Mouse (Mus musculus): Measurements from ENCODE around the gene Col4a1. TPM values are rescaled to one million over a fixed set of nuclear protein-coding genes. Genes with fewer than 3 reads are reported as not detected.

Col4a1 gene
- total RNA-seq, 2 experiments from 2014 or later = 741 to 775 TPM

- DNase-seq = no peak
Observed at GRCm38 (mm10) chr8:11331561-11331960, 18.9 kb upstream of the Col4a1 start.

- no peak for DNase-seq
Observed at GRCm38 (mm10) chr8:11327722-11328417, 15.2 kb upstream of the Col4a1 start.

DNA sequence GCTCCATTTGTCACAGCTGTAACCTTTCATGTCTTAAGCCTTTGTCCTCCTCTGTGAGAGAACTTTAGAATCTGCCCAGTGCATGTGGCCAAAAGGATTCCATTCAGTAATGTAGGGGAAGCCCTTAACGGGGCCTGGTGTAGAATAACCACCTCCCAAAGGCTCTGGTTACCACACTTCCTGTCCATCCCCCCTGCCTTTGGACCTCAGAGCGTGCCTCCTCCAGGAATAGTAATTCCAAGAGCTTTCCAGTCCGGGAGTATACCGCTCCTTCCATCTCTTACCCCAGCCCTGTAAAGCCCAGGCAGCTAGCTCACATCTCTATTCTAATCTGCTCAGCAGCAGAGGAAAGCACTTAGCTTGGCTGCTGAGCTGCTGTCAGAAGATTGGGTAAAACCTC lies 14.7 kb upstream of the Col4a1 start:
- no peak for DNase-seq

- no peak for DNase-seq
Observed at GRCm38 (mm10) chr8:11324801-11325395, 12.3 kb upstream of the Col4a1 start.

DNA sequence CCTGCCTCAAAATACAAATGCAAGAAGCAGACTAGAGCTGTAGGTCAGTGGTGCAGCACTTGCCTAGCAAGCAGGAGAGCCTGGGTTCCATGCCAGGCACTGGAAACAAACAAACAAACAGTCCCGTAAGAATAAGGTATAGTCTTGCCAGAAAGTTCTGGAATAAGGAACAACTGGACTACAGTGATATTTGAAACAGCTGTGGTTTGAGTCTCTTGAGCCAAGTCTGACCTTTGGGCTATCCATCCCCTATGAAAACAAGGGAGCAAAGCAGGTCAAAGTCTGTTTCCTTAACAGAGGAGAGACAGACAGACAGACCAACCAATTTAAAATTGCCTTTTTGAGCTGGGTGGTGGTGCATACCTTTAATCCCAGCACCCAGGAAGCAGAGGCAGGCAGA lies 11.1 kb upstream of the Col4a1 start:
- no peak for DNase-seq

DNA sequence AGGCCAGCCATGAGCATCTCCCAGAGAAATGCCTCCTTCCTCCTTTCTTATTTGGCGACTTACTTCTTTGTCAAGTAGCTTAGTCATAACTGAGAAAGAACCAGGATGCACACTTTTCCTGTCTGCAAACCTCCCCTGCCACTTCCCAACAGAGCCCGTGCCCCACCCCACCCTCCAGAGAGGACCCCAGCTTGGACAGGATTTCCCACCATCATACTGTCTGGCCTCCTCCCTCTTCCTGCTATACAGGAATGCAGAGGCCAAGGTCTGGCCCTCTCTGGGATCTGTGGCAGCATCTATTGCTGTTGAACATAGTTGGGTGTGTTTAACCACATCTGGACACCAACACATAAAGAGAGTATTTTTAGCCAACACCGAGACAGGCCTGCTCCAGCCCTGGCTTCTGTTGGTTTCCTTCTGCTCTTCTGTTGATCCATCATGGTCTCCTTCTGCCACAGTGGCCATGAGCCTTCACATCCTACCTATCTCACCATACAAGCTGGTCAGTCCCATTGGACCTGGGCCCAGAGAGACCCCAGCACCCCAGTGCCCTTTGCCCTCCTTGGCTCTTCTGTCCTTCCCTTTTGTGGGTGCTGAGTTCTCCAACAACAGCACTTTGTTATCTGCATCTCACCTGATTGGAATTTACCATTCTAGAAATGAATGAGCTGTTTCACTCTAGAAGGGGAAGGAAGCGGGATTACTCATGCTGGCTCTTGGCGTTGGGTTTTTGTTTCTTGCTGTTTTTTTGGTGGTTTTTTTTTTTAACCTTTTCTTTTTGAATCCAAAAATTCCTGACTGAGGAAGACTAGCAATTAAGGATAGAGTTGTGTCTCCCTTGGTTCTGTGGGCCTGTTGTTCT lies 10.3 kb upstream of the Col4a1 start:
- DNase-seq = no peak

DNA sequence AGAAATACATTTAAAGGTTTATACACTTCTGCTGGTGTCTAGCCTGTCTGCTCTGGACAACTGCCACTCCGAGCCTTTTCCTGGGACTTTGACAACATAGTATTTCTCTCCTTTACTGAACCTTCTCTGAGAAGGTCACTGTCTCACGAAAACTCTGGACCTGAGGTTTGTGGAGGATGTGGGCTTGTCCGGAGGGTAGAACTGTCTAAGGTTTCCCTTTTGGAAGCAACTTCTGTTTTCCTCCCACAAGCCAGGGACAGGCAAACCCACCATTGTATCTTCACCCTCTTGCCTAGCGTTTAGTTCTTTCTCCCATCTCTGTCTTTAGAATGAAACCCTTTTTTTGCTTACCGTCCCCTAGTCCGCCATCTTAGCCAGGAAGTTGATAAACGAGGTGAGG lies 9.2 kb upstream of the Col4a1 start:
- DNase-seq = no peak

DNA sequence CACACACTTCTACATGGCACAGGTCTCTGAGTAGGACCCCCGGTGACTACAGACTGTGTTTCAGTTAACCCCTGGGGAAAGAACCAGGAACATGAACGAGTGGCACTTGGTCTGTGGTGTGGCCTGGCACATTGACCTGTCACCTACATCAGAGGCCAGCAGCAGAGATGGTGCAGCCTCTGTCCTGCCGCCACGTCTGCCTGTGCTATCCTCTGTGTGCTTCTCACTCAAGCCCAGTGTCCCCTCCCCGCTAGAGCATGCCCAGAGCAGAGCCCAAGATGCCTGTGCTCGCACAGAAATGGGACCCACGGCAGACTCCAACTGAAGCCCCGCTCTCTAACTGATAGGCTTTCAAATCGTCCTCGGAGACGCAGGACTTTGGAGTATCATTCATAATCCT lies 6.8 kb upstream of the Col4a1 start:
- no peak for DNase-seq

- DNase-seq = no peak
Observed at GRCm38 (mm10) chr8:11316118-11316517, 3.5 kb upstream of the Col4a1 start.

DNA sequence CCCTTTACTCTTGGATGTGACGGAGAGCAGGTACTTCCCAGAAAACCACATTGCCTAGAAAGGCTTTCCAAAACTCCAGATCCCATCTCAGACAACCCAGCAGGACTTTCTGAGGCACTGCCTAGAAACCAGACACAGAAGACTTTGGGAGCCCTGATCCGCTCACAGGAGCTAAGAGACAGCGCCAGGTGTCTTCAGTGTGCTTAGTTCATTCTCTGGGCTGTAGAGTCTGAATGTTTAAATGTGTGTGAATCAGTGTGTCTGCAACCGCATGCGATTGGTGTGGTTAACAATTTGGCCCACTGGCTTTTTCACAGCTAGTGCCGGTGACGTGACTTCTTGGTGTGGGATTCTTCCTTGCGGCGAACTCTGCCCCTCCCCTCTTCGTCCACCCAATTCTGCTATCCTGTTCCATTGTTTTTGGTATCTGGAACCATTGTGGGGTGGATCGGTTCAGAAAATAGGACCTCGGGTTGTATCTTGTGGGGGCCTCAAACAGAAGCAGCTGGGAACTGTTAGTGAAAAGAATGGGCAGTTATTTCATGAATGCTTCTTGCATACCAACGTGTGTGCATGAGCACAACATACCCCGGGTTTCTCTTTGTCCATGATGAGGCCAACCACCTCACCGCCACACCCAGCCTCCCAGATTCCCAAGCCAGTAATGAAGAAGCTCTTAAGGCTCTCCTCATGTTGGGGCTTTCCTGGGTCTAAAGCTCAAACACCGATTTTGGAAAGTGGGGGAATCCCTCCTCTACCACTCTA lies 2.7 kb upstream of the Col4a1 start:
- DNase-seq = no peak

GRCm38 (mm10) chr8:11314613-11315012 lies 2.0 kb upstream of the Col4a1 start:
- no peak for DNase-seq

DNA sequence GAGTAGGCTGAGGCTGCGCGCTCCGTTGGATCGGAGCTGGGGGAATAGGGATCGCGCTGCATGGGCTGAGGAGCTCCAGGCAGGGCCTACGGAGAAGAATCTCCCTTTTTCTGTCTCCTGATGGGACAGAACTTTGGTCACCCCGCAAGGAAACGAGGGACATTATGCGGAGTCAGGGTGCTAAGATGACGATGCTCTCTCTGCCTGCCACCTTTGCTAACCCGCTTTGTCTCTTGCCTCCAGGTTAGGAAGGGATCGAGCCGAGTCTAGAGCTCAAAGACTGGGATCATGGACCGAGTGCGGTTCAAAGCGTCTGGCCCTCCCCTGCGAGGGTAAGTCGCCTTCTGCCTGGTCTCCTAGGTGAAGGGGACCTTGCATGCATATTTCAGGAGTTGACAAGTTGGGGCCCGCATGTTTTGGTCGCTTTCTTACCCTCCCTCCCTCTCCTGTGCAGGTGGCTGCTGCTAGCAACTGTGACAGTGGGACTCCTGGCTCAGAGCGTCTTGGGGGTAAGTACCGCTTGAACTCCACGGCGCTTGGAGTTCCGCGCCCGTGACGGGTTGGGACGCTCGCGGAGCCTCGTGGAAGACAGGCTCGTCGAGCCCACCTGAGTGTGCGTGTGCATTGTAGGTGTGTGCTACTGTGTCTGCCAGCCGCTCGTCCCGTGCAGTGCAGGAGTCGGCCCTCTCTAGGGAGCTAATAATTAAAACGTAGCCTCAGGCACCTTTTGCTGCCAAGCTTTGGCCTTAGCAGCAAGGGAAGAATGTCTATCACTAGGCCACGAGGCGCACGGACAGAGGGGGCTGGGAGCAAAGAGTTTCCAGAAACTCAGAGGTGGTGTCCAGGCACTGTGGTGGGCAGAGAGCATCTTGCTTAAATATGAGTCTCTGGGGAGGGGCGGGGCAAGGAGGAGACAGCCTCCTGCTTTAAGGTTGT lies 818 bp upstream of the Col4a1 start:
- peak; percentile 29 for DNase-seq

DNA sequence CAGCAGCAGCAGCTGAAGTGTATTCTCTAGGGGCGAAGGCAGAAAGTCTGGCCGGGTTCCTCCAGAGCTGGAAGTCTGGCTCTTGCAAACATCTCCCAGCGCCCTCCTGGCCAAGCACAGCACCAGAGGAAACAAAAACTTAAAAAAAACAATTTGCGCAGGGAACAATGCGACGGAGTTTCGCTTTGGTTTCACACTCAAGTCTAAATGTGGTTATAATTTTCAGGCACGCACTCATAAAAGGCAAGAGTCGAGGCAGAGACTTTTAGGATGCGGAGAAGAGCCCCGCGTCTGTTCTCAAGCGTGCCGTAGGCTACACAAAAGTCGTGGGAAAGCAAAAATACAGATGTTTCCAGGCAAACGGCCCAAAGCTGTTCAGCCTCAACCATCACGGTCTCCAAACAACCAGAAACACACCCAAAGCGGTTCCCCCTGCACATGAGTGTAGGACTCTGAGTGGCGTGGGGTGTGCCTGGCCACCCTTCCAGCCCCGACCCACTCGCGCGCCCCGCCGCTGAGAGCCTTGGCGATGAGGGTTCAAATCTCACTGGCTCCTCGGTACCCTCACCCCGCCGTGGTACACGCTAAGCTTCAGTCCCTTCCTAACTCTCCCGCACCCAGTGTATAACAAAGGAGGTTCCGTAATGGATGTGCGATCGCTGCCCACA lies 811 bp downstream of the Col4a1 start:
- DNase-seq = peak; percentile 57

- DNase-seq = no peak
Observed at GRCm38 (mm10) chr8:11310049-11310448, 2.6 kb downstream of the Col4a1 start.

DNA sequence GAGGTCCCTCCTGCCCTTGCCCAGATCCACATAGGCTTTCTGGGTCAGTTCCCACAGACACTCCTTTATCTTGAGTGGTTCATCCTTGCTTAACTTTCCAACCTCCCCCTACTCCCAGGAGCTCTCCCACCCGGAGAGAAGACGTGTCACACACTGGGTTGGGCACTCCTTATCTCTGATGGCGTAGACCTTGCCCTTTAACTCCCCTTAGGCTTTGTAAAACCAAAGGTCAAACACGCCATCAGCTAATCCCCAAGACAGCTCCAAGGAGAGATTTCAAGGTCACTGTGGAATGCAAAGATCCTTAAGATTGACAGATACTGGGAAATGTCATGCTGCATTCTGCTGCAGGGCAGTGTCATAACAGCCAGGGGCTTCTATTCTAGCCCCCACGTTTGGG lies 3.4 kb downstream of the Col4a1 start:
- DNase-seq = no peak

DNA sequence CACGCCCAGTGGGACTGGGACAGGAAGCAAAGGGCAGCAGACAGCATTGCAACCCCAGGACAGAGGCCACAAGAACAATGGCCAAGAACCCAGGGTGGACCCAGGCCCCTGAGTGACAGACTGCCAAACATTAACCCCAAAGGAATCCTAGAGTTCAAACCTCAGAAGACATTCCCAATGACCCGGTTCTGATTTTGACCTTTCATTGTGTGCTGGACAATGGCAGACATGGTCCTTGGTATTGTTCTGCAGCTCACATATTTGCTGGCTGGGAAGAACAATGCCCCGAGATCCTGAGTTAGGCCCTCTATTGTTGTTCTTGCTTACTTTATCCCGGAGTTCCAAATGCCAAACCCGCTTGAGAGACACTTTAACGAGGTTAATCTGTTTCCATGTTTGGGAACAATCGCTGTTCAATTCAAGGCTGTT lies 4.0 kb downstream of the Col4a1 start:
- no peak for DNase-seq

GRCm38 (mm10) chr8:11307451-11307850 lies 5.2 kb downstream of the Col4a1 start:
- no peak for DNase-seq

- no peak for DNase-seq
Observed at GRCm38 (mm10) chr8:11305539-11305938, 7.1 kb downstream of the Col4a1 start.

- DNase-seq = no peak
Observed at GRCm38 (mm10) chr8:11304027-11304601, 8.5 kb downstream of the Col4a1 start.

DNA sequence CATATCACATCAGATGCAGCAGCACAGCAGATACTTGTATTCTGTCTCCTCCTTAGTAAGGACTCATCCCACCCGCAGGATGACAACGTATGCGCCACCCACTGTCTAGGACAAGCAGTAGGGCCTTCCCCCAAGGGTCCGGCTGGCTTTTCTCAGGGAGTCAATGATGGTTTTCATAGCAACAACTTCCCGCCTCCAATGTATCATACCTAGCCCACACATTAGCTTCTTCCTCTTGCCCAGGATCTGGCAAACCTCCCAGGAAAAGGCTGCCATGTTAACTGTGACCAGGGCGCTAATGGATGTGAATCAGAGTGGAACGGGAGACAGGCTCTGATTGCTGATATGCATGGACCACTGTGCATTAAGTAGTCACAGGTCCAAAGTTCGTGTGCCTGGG lies 12.2 kb downstream of the Col4a1 start:
- DNase-seq = no peak

- no peak for DNase-seq
Observed at GRCm38 (mm10) chr8:11299317-11299602, 13.4 kb downstream of the Col4a1 start.
